Mouse (Mus musculus) forebrain, embryonic 12.5 days (tissue): ENCODE data around the gene Sirpa. TPM values are rescaled to one million over a fixed set of nuclear protein-coding genes. Genes with fewer than 3 reads are reported as not detected.

ENCODE experiments used
- ATAC-seq: fragments of 200-750 bp; cut with Nextera tagmentation; 2 replicates; pipeline ENCODE4 v1.8.0; 2017; ENCODE audit warnings: moderate TSS enrichment; ENCODE audit not compliant: low FRiP score
- H3K27ac ChIP-seq: fragments of 300-500 bp; sonication (generic); 2 replicates; pipeline ENCODE4 v1.5.1; 2016; ENCODE audit warnings: mild to moderate bottlenecking
- H3K27me3 ChIP-seq: fragments of 300-500 bp; sonication (generic); 2 replicates; pipeline ENCODE4 v1.6.1; 2016; ENCODE audit warnings: mild to moderate bottlenecking
- H3K36me3 ChIP-seq: fragments of 300-500 bp; sonication (generic); replicated peaks from 2 replicates; pipeline ENCODE4 v1.6.1; 2016; ENCODE audit warnings: mild to moderate bottlenecking
- H3K4me1 ChIP-seq: fragments of 300-500 bp; sonication (generic); 2 replicates; pipeline ENCODE4 v1.6.1; 2016
- H3K4me2 ChIP-seq: fragments of 300-500 bp; sonication (generic); 2 replicates; pipeline ENCODE4 v1.6.1; 2016; ENCODE audit warnings: mild to moderate bottlenecking, moderate library complexity
- H3K4me3 ChIP-seq: fragments of 300-500 bp; sonication (generic); replicated peaks from 2 replicates; pipeline ENCODE4 v1.5.1; 2016; ENCODE audit warnings: mild to moderate bottlenecking
- H3K9ac ChIP-seq: fragments of 300-500 bp; sonication (generic); 2 replicates; pipeline ENCODE4 v1.6.1; 2016; ENCODE audit warnings: mild to moderate bottlenecking
- H3K9me3 ChIP-seq: fragments of 300-500 bp; sonication (generic); 2 replicates; pipeline ENCODE4 v1.6.1; 2016
- WGBS: fragments of 180-500 bp; shearing (Covaris S2); methylation state at CpG from one replicate; pipeline ENCODE4 v1.1.7; 2016; 5-methylcytosine and 5-hydroxymethylcytosine counted together
- polyA plus RNA-seq: library from polyadenylated mRNA; unstranded; fragments of >200 nt; fragmentation: Nextera tagmentation; extraction: Ambion mirVana; gene quantifications from 2 replicates; pipeline ENCODE4 v1.2.1, GENCODE M21; 2016

The Sirpa gene
- polyA plus RNA-seq, 1 experiment from 2014 or later, result 18.2 TPM

GRCm38 (mm10) chr2:129614482-129615185 is 22.0 kb downstream of the Sirpa start:
- 94% methylated on average over 10 of the region's 10 CpGs for WGBS
- H3K27me3 ChIP-seq, result no peaks in the 10 kb centered on the region
- no peak overlapping the region for H3K27ac ChIP-seq
- no peak overlapping the region for H3K4me2 ChIP-seq
- H3K9ac ChIP-seq, result no peak overlapping the region
- no peak overlapping the region for H3K4me3 ChIP-seq
- peaks cover 17% of the 10 kb centered on the region for H3K36me3 ChIP-seq
- no peaks in the 10 kb centered on the region for H3K4me1 ChIP-seq
- ATAC-seq, result no peak
- H3K9me3 ChIP-seq, result no peaks in the 10 kb centered on the region

- ATAC-seq, result no peak
These were observed 27.5 kb downstream of the Sirpa start for GRCm38 (mm10) chr2:129620148-129620547.

GRCm38 (mm10) chr2:129620881-129621280 is 28.2 kb downstream of the Sirpa start:
- H3K9me3 ChIP-seq, result no peaks in the 10 kb centered on the region
- H3K4me3 ChIP-seq, result no peak overlapping the region
- H3K36me3 ChIP-seq, result peaks cover 12% of the 10 kb centered on the region; the same call in 1 of the 2 replicates
- 94% methylated on average over 5 of the region's 5 CpGs for WGBS
- no peak overlapping the region for H3K4me2 ChIP-seq
- H3K9ac ChIP-seq, result no peak overlapping the region
- H3K4me1 ChIP-seq, result peaks cover 11% of the 10 kb centered on the region
- H3K27me3 ChIP-seq, result no peaks in the 10 kb centered on the region
- no peak for ATAC-seq
- no peak overlapping the region for H3K27ac ChIP-seq

More at GRCm38 (mm10) chr2:129620148-129620547, 27.5 kb downstream of the Sirpa start:
- Histone ChIP-seq H3K36me3 (peaks cover 17% of the 10 kb centered on the region), H3K4me3 (no peak overlapping the region), H3K9ac (no peak overlapping the region), H3K27me3 (no peaks in the 10 kb centered on the region), H3K4me1 (peaks cover 11% of the 10 kb centered on the region), H3K4me2 (no peak overlapping the region), H3K9me3 (no peaks in the 10 kb centered on the region), H3K27ac (no peak overlapping the region)
- 87% methylated on average over 7 of the region's 7 CpGs for WGBS

- Histone ChIP-seq H3K9me3 (no peaks in the 10 kb centered on the region), H3K9ac (no peak overlapping the region), H3K4me1 (peaks cover 11% of the 10 kb centered on the region), H3K4me3 (no peak overlapping the region), H3K36me3 (0 out of 2 replicates have a peak, but pooled peaks cover 8% of the 10 kb centered on the region), H3K4me2 (no peak overlapping the region), H3K27ac (no peak overlapping the region), H3K27me3 (no peaks in the 10 kb centered on the region)
- WGBS, result 89% methylated on average over 9 of the region's 9 CpGs
- ATAC-seq, result no peak
These were observed 29.2 kb downstream of the Sirpa start for GRCm38 (mm10) chr2:129621654-129622490.

- no peak overlapping the region for H3K4me3 ChIP-seq
- 94% methylated on average over 5 of the region's 5 CpGs for WGBS
- no peak overlapping the region for H3K4me2 ChIP-seq
- no peak overlapping the region for H3K27ac ChIP-seq
- no peaks in the 10 kb centered on the region for H3K27me3 ChIP-seq
- H3K4me1 ChIP-seq, result peaks cover 11% of the 10 kb centered on the region
- ATAC-seq, result no peak
- H3K9me3 ChIP-seq, result no peaks in the 10 kb centered on the region
- 0 out of 2 replicates have a peak, but pooled peaks cover 8% of the 10 kb centered on the region for H3K36me3 ChIP-seq
- H3K9ac ChIP-seq, result no peak overlapping the region
These were observed 30.3 kb downstream of the Sirpa start for GRCm38 (mm10) chr2:129622918-129623317.

- ATAC-seq, result no peak
- 84% methylated on average over 7 of the region's 7 CpGs for WGBS
- H3K9me3 ChIP-seq, result no peaks in the 10 kb centered on the region
- peaks cover 11% of the 10 kb centered on the region for H3K4me1 ChIP-seq
- H3K4me3 ChIP-seq, result no peak overlapping the region
- H3K27ac ChIP-seq, result no peak overlapping the region
- no peak overlapping the region for H3K9ac ChIP-seq
- H3K36me3 ChIP-seq, result 0 out of 2 replicates have a peak, but pooled peaks cover 8% of the 10 kb centered on the region
- H3K4me2 ChIP-seq, result no peak overlapping the region
- H3K27me3 ChIP-seq, result no peaks in the 10 kb centered on the region
These were observed 31.1 kb downstream of the Sirpa start for GRCm38 (mm10) chr2:129623771-129624170.

GRCm38 (mm10) chr2:129624246-129624918 is 31.7 kb downstream of the Sirpa start:
- peaks cover 11% of the 10 kb centered on the region for H3K4me1 ChIP-seq
- 0 out of 2 replicates have a peak, but pooled peaks have one; percentile 53 for ATAC-seq
- no peaks in the 10 kb centered on the region for H3K27me3 ChIP-seq
- no peak overlapping the region for H3K9ac ChIP-seq
- WGBS, result 60% methylated on average over 13 of the region's 13 CpGs
- no peaks in the 10 kb centered on the region for H3K9me3 ChIP-seq
- H3K36me3 ChIP-seq, result 0 out of 2 replicates have a peak, but pooled peaks cover 8% of the 10 kb centered on the region
- H3K27ac ChIP-seq, result 0 out of 2 replicates have a peak overlapping the region, but pooled peaks have one; percentile 5
- no peak overlapping the region for H3K4me2 ChIP-seq
- no peak overlapping the region for H3K4me3 ChIP-seq

GRCm38 (mm10) chr2:129624956-129625355 is 32.3 kb downstream of the Sirpa start:
- Histone ChIP-seq H3K27me3 (no peaks in the 10 kb centered on the region), H3K4me1 (peaks cover 11% of the 10 kb centered on the region), H3K9me3 (no peaks in the 10 kb centered on the region), H3K9ac (no peak overlapping the region), H3K4me2 (no peak overlapping the region), H3K27ac (no peak overlapping the region), H3K4me3 (no peak overlapping the region), H3K36me3 (peaks cover 8% of the 10 kb centered on the region)
- peak; percentile 39; the same call in 1 of the 2 replicates for ATAC-seq
- 66% methylated on average over 6 of the region's 6 CpGs for WGBS

- ATAC-seq, result no peak
- Histone ChIP-seq H3K27ac (no peak overlapping the region), H3K9me3 (no peaks in the 10 kb centered on the region), H3K36me3 (peaks cover 10% of the 10 kb centered on the region), H3K4me2 (no peak overlapping the region), H3K4me1 (peaks cover 11% of the 10 kb centered on the region), H3K9ac (no peak overlapping the region), H3K4me3 (no peak overlapping the region), H3K27me3 (no peaks in the 10 kb centered on the region)
- 66% methylated on average over 4 of the region's 4 CpGs for WGBS
These were observed 33.2 kb downstream of the Sirpa start for GRCm38 (mm10) chr2:129625845-129626244.

GRCm38 (mm10) chr2:129626621-129627061 is 34.0 kb downstream of the Sirpa start:
- H3K9ac ChIP-seq, result no peak overlapping the region
- ATAC-seq, result no peak

GRCm38 (mm10) chr2:129627133-129627532 is 34.5 kb downstream of the Sirpa start:
- 91% methylated on average over 5 of the region's 5 CpGs for WGBS
- H3K9ac ChIP-seq, result no peak overlapping the region
- no peak overlapping the region for H3K4me2 ChIP-seq
- no peak for ATAC-seq
- no peaks in the 10 kb centered on the region for H3K27me3 ChIP-seq
- peaks cover 11% of the 10 kb centered on the region for H3K4me1 ChIP-seq
- peaks cover 17% of the 10 kb centered on the region for H3K36me3 ChIP-seq
- no peak overlapping the region for H3K27ac ChIP-seq
- no peaks in the 10 kb centered on the region for H3K9me3 ChIP-seq
- H3K4me3 ChIP-seq, result no peak overlapping the region

More at GRCm38 (mm10) chr2:129626621-129627061, 34.0 kb downstream of the Sirpa start:
- H3K27ac ChIP-seq, result no peak overlapping the region
- no peak overlapping the region for H3K4me2 ChIP-seq
- H3K9me3 ChIP-seq, result no peaks in the 10 kb centered on the region
- peaks cover 11% of the 10 kb centered on the region for H3K4me1 ChIP-seq
- H3K36me3 ChIP-seq, result peaks cover 17% of the 10 kb centered on the region
- no peak overlapping the region for H3K4me3 ChIP-seq
- WGBS, result 92% methylated on average over 4 of the region's 4 CpGs
- no peaks in the 10 kb centered on the region for H3K27me3 ChIP-seq

GRCm38 (mm10) chr2:129627811-129628210 is 35.2 kb downstream of the Sirpa start:
- Histone ChIP-seq H3K4me1 (peaks cover 11% of the 10 kb centered on the region), H3K9ac (no peak overlapping the region), H3K27ac (no peak overlapping the region), H3K4me3 (no peak overlapping the region), H3K4me2 (no peak overlapping the region), H3K27me3 (no peaks in the 10 kb centered on the region), H3K9me3 (no peaks in the 10 kb centered on the region), H3K36me3 (peaks cover 17% of the 10 kb centered on the region)
- no peak for ATAC-seq
- 90% methylated on average over 13 of the region's 13 CpGs for WGBS
